Mouse (Mus musculus) layer of hippocampus, adult 11-12 months (tissue): ENCODE measurements around the gene Tgif1.
"Not testable (repeated sequence)": the region's sequence is repeated elsewhere in the genome, so short reads cannot be mapped to it uniquely, and the experiment has no call there.

ENCODE experiments used
- DNase-seq: peaks from one replicate; pipeline ENCODE4 v3.0.0; 2022; ENCODE audit warnings: low spot score

Tgif1 gene

GRCm38 (mm10) chr17:70844971-70845370, 8.4 kb downstream of the Tgif1 start:
- no peak for DNase-seq

- no peak for DNase-seq
Measured at GRCm38 (mm10) chr17:70843252-70843651, 10.1 kb downstream of the Tgif1 start.

GRCm38 (mm10) chr17:70838533-70838932, 14.8 kb downstream of the Tgif1 start:
- DNase-seq: no peak

- no peak for DNase-seq
Measured at GRCm38 (mm10) chr17:70838031-70838430, 15.3 kb downstream of the Tgif1 start.

GRCm38 (mm10) chr17:70837474-70837873, 15.9 kb downstream of the Tgif1 start:
- not testable (repeated sequence) for DNase-seq

GRCm38 (mm10) chr17:70836820-70837219, 16.5 kb downstream of the Tgif1 start:
- DNase-seq: no peak

GRCm38 (mm10) chr17:70835071-70835790, 18.1 kb downstream of the Tgif1 start:
- no peak for DNase-seq

- DNase-seq: no peak
Measured at GRCm38 (mm10) chr17:70834430-70834965, 18.8 kb downstream of the Tgif1 start.

- peak; percentile 82 for DNase-seq
Measured at GRCm38 (mm10) chr17:70832544-70832943, 20.8 kb downstream of the Tgif1 start.

- DNase-seq: no peak
Measured at GRCm38 (mm10) chr17:70831591-70831990, 21.8 kb downstream of the Tgif1 start.

GRCm38 (mm10) chr17:70829943-70830715, 23.2 kb downstream of the Tgif1 start:
- DNase-seq: no peak

GRCm38 (mm10) chr17:70829217-70829616, 24.1 kb downstream of the Tgif1 start:
- DNase-seq: no peak

- no peak for DNase-seq
Measured at GRCm38 (mm10) chr17:70828569-70828968, 24.8 kb downstream of the Tgif1 start.

GRCm38 (mm10) chr17:70828180-70828528, 25.2 kb downstream of the Tgif1 start:
- no peak for DNase-seq

GRCm38 (mm10) chr17:70827463-70828179, 25.7 kb downstream of the Tgif1 start:
- DNase-seq: not testable (repeated sequence)

- peak; percentile 72 for DNase-seq
Measured at GRCm38 (mm10) chr17:70826227-70826626, 27.1 kb downstream of the Tgif1 start.

- no peak for DNase-seq
Measured at GRCm38 (mm10) chr17:70823083-70823482, 30.3 kb downstream of the Tgif1 start.

- no peak for DNase-seq
Measured at GRCm38 (mm10) chr17:70817862-70818451, 35.4 kb downstream of the Tgif1 start.

GRCm38 (mm10) chr17:70815001-70815400, 38.3 kb downstream of the Tgif1 start:
- DNase-seq: no peak

GRCm38 (mm10) chr17:70810795-70811194, 42.6 kb downstream of the Tgif1 start:
- DNase-seq: no peak

GRCm38 (mm10) chr17:70809776-70810175, 43.6 kb downstream of the Tgif1 start:
- no peak for DNase-seq

GRCm38 (mm10) chr17:70808837-70809236, 44.5 kb downstream of the Tgif1 start:
- DNase-seq: no peak
